8 mouse cellular contexts compared by ENCODE assay signal in the genomic region with DNA sequence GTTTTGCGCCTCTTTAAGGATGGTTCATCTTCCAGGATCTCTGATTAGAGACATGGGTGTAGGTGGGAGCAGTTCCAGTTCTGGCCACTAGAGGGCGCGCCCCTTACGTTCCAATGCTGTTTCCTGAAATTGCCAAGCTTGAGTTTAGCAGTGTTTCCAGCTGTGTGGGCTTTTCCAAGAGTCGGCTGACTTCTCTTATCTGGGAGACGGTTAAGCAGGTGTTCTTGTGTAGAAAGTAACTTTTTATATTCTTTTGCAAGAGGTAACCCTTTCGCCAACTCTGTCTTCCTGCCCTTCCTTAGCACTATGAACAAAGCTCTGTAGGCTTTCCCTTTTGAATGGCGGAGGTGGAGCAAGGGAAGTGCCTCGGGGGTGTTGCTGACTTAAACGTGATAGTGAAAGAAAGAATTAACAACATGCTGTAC. TPM values are rescaled to one million over a fixed set of nuclear protein-coding genes. Genes with fewer than 3 reads are reported as not detected.
A peak's percentile ranks its signal among the peaks of the same experiment; 100 is the strongest.
DNase-seq lines count a peak whose midpoint lies in the region.

No protein-coding gene starts in this region.

- peaks cover 3% of the 10 kb centered on the region for H3K27me3 ChIP-seq in megakaryocyte, embryonic 14.5 days (replicated peaks)

- peaks cover 25% of the 10 kb centered on the region for H3K4me1 ChIP-seq in megakaryocyte, embryonic 14.5 days

- DNase-seq in adrenal gland, adult 2 months, result peak; percentile 77
- peak; percentile 90 for DNase-seq in embryo, embryonic 10.5 days (ENCODE audit: low spot score)
- DNase-seq in gastrocnemius, postnatal 10 days, result peak; percentile 88
- peak; percentile 88 for DNase-seq in induced T-regulatory cell, adult 2 months (ENCODE audit: low read depth)
- peak; percentile 45 to 90 for DNase-seq in left cerebral cortex, adult 8-10 months (ENCODE audit: low spot score in 2 of 2)
- peak; percentile 83 to 89 for DNase-seq in right cerebral cortex, postnatal 10 days (ENCODE audit: low spot score in 2 of 2)
- peak; percentile 67 to 76 for DNase-seq in urinary bladder, postnatal 36 days (ENCODE audit: low spot score in 2 of 2)

- H3K4me3 ChIP-seq in megakaryocyte, embryonic 14.5 days (replicated peaks), result peak overlapping the region; percentile 85

- no peaks in the 10 kb centered on the region for H3K9me3 ChIP-seq in megakaryocyte, embryonic 14.5 days

- H3K36me3 ChIP-seq in megakaryocyte, embryonic 14.5 days (replicated peaks; ENCODE audit: low read length), result peaks cover 29% of the 10 kb centered on the region

RNA-seq across cellular contexts. Expression of a gene that starts 13.9 kb away (rescaled TPM):
- 10 to 100 TPM; 69.7 to 71.2 TPM for total RNA-seq in adrenal gland, adult 2 months (2021)
- polyA plus RNA-seq in adrenal gland, adult 2 months (2012; rRNA removed), result 99.5 and 109 TPM in 2 replicates
- total RNA-seq in gastrocnemius, postnatal 10 days (2021), result 10 to 100 TPM; 15.2 to 17.8 TPM
- total RNA-seq in left cerebral cortex, adult 8-10 months (2022), result 10 to 100 TPM; 47.5 to 64.0 (median 58.3) TPM
- 14.8 and 14.9 TPM in 2 replicates for polyA plus RNA-seq in megakaryocyte, embryonic 14.5 days (2012; ENCODE audit: insufficient read depth, low replicate concordance)

Comparison
In these comparisons a context has a peak if more than half of its experiments do, and no peak if none do; other contexts are left out.
1. Peak in every context shown above with its lines: DNase-seq and H3K4me3 ChIP-seq.